Mouse (Mus musculus) E14TG2a.4 (cell line): ENCODE data around the gene Ypel2.

Experiments
- CTCF ChIP-seq: conservative IDR thresholded peaks from 2 replicates; pipeline ENCODE4 v1.5.1; 2014; ENCODE audit warnings: low read length
- NANOG ChIP-seq: IDR thresholded peaks from 2 replicates; pipeline ENCODE4 v1.6.1; 2014; ENCODE audit warnings: borderline replicate concordance, low read length, mixed read lengths

GRCm38 (mm10) chr11:86973255-86973654 lies 20.3 kb downstream of the Ypel2 start:
- TF ChIP-seq CTCF = no peak
- no peak for TF ChIP-seq NANOG
